In genomic region chr9:62894486-62894885, GRCm38 (mm10) we compare ENCODE assay signal across 12 mouse cellular contexts. TPM values are rescaled to one million over a fixed set of nuclear protein-coding genes. Genes with fewer than 3 reads are reported as not detected.
A peak's percentile ranks its signal among the peaks of the same experiment; 100 is the strongest.
DNase-seq lines count a peak whose midpoint lies in the region.
"Had no signal": no experiment of that assay in that cellular context is flagged by ENCODE, and none has a peak within 500 bp of the region (broad histone marks: within the 10 kb centered on the region; RNA-seq: fewer than 3 reads in every experiment).

No protein-coding gene starts in this region.

- H3K9me3 ChIP-seq in limb, embryonic 10.5 days (replicated peaks), result no peaks in the 10 kb centered on the region
- H3K9me3 ChIP-seq: embryonic facial prominence, embryonic 15.5 days; liver, embryonic 15.5 days had no signal

- H3K4me3 ChIP-seq in limb, embryonic 10.5 days, result no peak overlapping the region
- H3K4me3 ChIP-seq: embryonic facial prominence, embryonic 15.5 days; liver, embryonic 15.5 days had no signal

- WGBS in limb, embryonic 10.5 days, result 96% methylated on average over 1 of the region's 1 CpGs

- H3K27ac ChIP-seq in limb, embryonic 10.5 days, result no peak overlapping the region
- H3K27ac ChIP-seq: embryonic facial prominence, embryonic 15.5 days; liver, embryonic 15.5 days had no signal

- peak; percentile 18 for DNase-seq in gastrocnemius, postnatal 25 days
- no peak for DNase-seq in gastrocnemius, adult 18-20 months (ENCODE audit: low spot score)
- peak; percentile 33 for DNase-seq in ovary, adult 18-20 months (ENCODE audit: low spot score)
- no peak for DNase-seq in ovary, postnatal 14 days (ENCODE audit: low spot score)
- peak; percentile 78 to 79 for DNase-seq in heart, postnatal 10 days
- peak; percentile 53 for DNase-seq in testis, postnatal 14 days (ENCODE audit: low spot score)
- DNase-seq in limb, embryonic 10.5 days (ENCODE audit: low spot score), result no peak
- DNase-seq in left cerebral cortex, adult 8-10 months (ENCODE audit: low spot score in 2 of 2), result no peak
- DNase-seq: cerebellum, adult 11 months; layer of hippocampus, postnatal 36 days had no signal

- peaks cover 62% of the 10 kb centered on the region for H3K36me3 ChIP-seq in limb, embryonic 10.5 days

- no peaks in the 10 kb centered on the region for H3K4me1 ChIP-seq in limb, embryonic 10.5 days
- H3K4me1 ChIP-seq: embryonic facial prominence, embryonic 15.5 days; liver, embryonic 15.5 days had no signal

- intact Hi-C loops in heart, postnatal 10 days (cut with DNase I), result loop anchor here (5.0 kb wide), 1 partner anchor 83 kb away; no protein-coding TSS in a partner anchor

- no peaks in the 10 kb centered on the region for H3K27me3 ChIP-seq in limb, embryonic 10.5 days (ENCODE audit: low read depth, poor library complexity, severe bottlenecking)
- H3K27me3 ChIP-seq: embryonic facial prominence, embryonic 15.5 days; liver, embryonic 15.5 days had no signal

RNA-seq across cellular contexts. Expression of gene Calml4, which starts 36.6 kb away (rescaled TPM):
- 1 to 10 TPM; 2.0 to 2.5 TPM for total RNA-seq in gastrocnemius, postnatal 25 days (2021)
- 1 to 10 TPM; 1.2 to 1.3 TPM for total RNA-seq in gastrocnemius, adult 18-20 months (2021)
- 1 to 10 TPM; 1.8 to 2.2 TPM for total RNA-seq in heart, postnatal 10 days (2021)
- polyA plus RNA-seq in limb, embryonic 10.5 days (2016; fragmentation: Nextera tagmentation; extraction: Ambion mirVana), result 3.8 and 4.4 TPM in 2 replicates
- 1 to 10 TPM in 3 of 4 experiments, under 1 TPM in 1; 0.91 to 5.1 (median 1.7) TPM for total RNA-seq in left cerebral cortex, adult 8-10 months (2022)

RNA-seq across cellular contexts. Expression of gene Cln6, which starts 55.9 kb away (rescaled TPM):
- total RNA-seq in gastrocnemius, postnatal 25 days (2021), result 10 to 100 TPM; 10.7 to 11.9 TPM
- total RNA-seq in gastrocnemius, adult 18-20 months (2021), result 10 to 100 TPM; 18.9 to 20.1 TPM
- total RNA-seq in heart, postnatal 10 days (2021), result 10 to 100 TPM; 19.7 to 23.4 TPM
- 16.4 and 18.5 TPM in 2 replicates for polyA plus RNA-seq in limb, embryonic 10.5 days (2016; fragmentation: Nextera tagmentation; extraction: Ambion mirVana)
- 10 to 100 TPM; 14.2 to 20.1 (median 15.6) TPM for total RNA-seq in left cerebral cortex, adult 8-10 months (2022)

Comparison
In these comparisons a context has a peak if more than half of its experiments do, and no peak if none do; other contexts are left out.
1. DNase-seq: peak in gastrocnemius, postnatal 25 days (single experiment), ovary, adult 18-20 months (single experiment), heart, postnatal 10 days (2 of 2) and testis, postnatal 14 days (single experiment); none in gastrocnemius, adult 18-20 months (single experiment), ovary, postnatal 14 days (single experiment), limb, embryonic 10.5 days (single experiment) and left cerebral cortex, adult 8-10 months (0 of 2).